Comparison of ENCODE assay signal across 25 mouse cellular contexts in genomic region chr11:69704613-69705010, GRCm38 (mm10). TPM values are rescaled to one million over a fixed set of nuclear protein-coding genes. Genes with fewer than 3 reads are reported as not detected.
DNase-seq lines count a peak whose midpoint lies in the region; ATAC-seq and TF ChIP-seq lines count a peak whose summit lies in the region.
"Had no signal": no experiment of that assay in that cellular context is flagged by ENCODE, and none has a peak within 500 bp of the region (broad histone marks: within the 10 kb centered on the region; RNA-seq: fewer than 3 reads in every experiment).

No protein-coding gene starts in this region.

- peak; percentile 19 for TF ChIP-seq POLR2A in ES-Bruce4 (IDR thresholded peaks at IDR 0.05; ENCODE audit: insufficient read depth, low read length)

- TF ChIP-seq CTCF in liver, postnatal 0 days (IDR thresholded peaks at IDR 0.05; ENCODE audit: low read depth): no peak
- no peak for TF ChIP-seq CTCF in ES-Bruce4 (IDR thresholded peaks at IDR 0.05; ENCODE audit: low read depth, low read length)

- H3K9ac ChIP-seq in liver, embryonic 12.5 days: no peak overlapping the region
- H3K9ac ChIP-seq in liver, postnatal 0 days (replicated peaks): no peak overlapping the region
- H3K9ac ChIP-seq in ES-Bruce4 (ENCODE audit: low read depth, poor library complexity, severe bottlenecking): peak overlapping the region; percentile 55
- peak overlapping the region; percentile 52; the same call in 1 of the 2 replicates for H3K9ac ChIP-seq in ES-E14 (ENCODE audit: insufficient read depth, low read depth, low read length, poor library complexity, severe bottlenecking)
- H3K9ac ChIP-seq: embryonic facial prominence, embryonic 13.5 days; embryonic facial prominence, embryonic 15.5 days; forebrain, embryonic 12.5 days had no signal

- H3K9me3 ChIP-seq in liver, embryonic 12.5 days (replicated peaks): no peaks in the 10 kb centered on the region
- no peaks in the 10 kb centered on the region for H3K9me3 ChIP-seq in liver, postnatal 0 days (ENCODE audit: low read length)
- H3K9me3 ChIP-seq in ES-Bruce4 (replicated peaks; ENCODE audit: control insufficient read depth, insufficient read depth, low read length, poor library complexity, severe bottlenecking) (no peaks in the 10 kb centered on the region), ES-E14 (ENCODE audit: control insufficient read depth, insufficient read depth, low read depth, low read length) (no peaks in the 10 kb centered on the region)
- H3K9me3 ChIP-seq: embryonic facial prominence, embryonic 13.5 days; embryonic facial prominence, embryonic 15.5 days; forebrain, embryonic 10.5 days; forebrain, embryonic 12.5 days had no signal

- 0 out of 2 replicates have a peak overlapping the region, but pooled peaks have one; percentile 3 for H3K27ac ChIP-seq in liver, embryonic 12.5 days
- no peak overlapping the region for H3K27ac ChIP-seq in liver, postnatal 0 days (ENCODE audit: low read depth)
- H3K27ac ChIP-seq in ES-Bruce4 (ENCODE audit: insufficient read depth, low read length) (peak overlapping the region; percentile 98), ES-E14 (ENCODE audit: insufficient read depth, low read depth, low read length, poor library complexity, severe bottlenecking) (peak overlapping the region; percentile 89)
- H3K27ac ChIP-seq: embryonic facial prominence, embryonic 13.5 days; embryonic facial prominence, embryonic 15.5 days; forebrain, embryonic 10.5 days; forebrain, embryonic 12.5 days had no signal

- no peak overlapping the region for H3K4me2 ChIP-seq in liver, embryonic 12.5 days
- H3K4me2 ChIP-seq in liver, postnatal 0 days (ENCODE audit: low read depth, low read length): no peak overlapping the region
- H3K4me2 ChIP-seq: embryonic facial prominence, embryonic 13.5 days; embryonic facial prominence, embryonic 15.5 days; forebrain, embryonic 12.5 days had no signal

- H3K36me3 ChIP-seq in liver, embryonic 12.5 days: no peaks in the 10 kb centered on the region
- no peaks in the 10 kb centered on the region for H3K36me3 ChIP-seq in liver, postnatal 0 days (replicated peaks; ENCODE audit: insufficient read depth, low read length)
- H3K36me3 ChIP-seq in ES-Bruce4 (ENCODE audit: control insufficient read depth, insufficient read depth, low read length, poor library complexity, severe bottlenecking): no peaks in the 10 kb centered on the region
- H3K36me3 ChIP-seq in ES-E14 (ENCODE audit: control insufficient read depth, insufficient read depth, low read length, poor library complexity, severe bottlenecking): no peaks in the 10 kb centered on the region
- H3K36me3 ChIP-seq: embryonic facial prominence, embryonic 13.5 days; embryonic facial prominence, embryonic 15.5 days; forebrain, embryonic 10.5 days; forebrain, embryonic 12.5 days had no signal

- no peak for DNase-seq in liver, postnatal 0 days
- no peak for DNase-seq in ES-E14 (ENCODE audit: low read depth, low spot score)
- DNase-seq in ZHBTc4 (ENCODE audit: low read depth, low spot score): peak; percentile 78
- no peak for DNase-seq in spleen, postnatal 36 days (ENCODE audit: low spot score in 2 of 2)
- no peak for DNase-seq in urinary bladder, adult 18-20 months (ENCODE audit: low spot score in 2 of 2)
- no peak for DNase-seq in gastrocnemius, postnatal 25 days
- DNase-seq: adrenal gland, adult 8-10 months; adrenal gland, postnatal 14 days; cerebellum, adult 11 months; cerebellum, adult 18-20 months; cerebellum, adult 8-10 months; cerebellum, adult 9-11 months; cerebellum, postnatal 36 days; embryo, embryonic 11 days had no signal

- 28% methylated on average over 2 of the region's 2 CpGs for whole genome bisulfite sequencing in liver, embryonic 12.5 days (ENCODE audit: insufficient replicate concordance)
- WGBS in liver, postnatal 0 days (ENCODE audit: insufficient replicate concordance): 29% methylated on average over 2 of the region's 2 CpGs

- H3K27me3 ChIP-seq in liver, embryonic 12.5 days (replicated peaks): no peaks in the 10 kb centered on the region
- H3K27me3 ChIP-seq in liver, postnatal 0 days (ENCODE audit: insufficient read depth, low read length): no peaks in the 10 kb centered on the region
- no peaks in the 10 kb centered on the region for H3K27me3 ChIP-seq in ES-Bruce4 (ENCODE audit: control insufficient read depth, insufficient read depth, low read length, poor library complexity, severe bottlenecking)
- H3K27me3 ChIP-seq: embryonic facial prominence, embryonic 13.5 days; embryonic facial prominence, embryonic 15.5 days; forebrain, embryonic 12.5 days had no signal

- ATAC-seq in liver, embryonic 12.5 days: no peak
- no peak for ATAC-seq in liver, postnatal 0 days
- ATAC-seq: forebrain, embryonic 14.5 days; forebrain, embryonic 16.5 days had no signal

- in situ Hi-C loops in ES-E14 (cut with MboI; ENCODE audit: low sequenced_read_pairs in 2 of 2, unreplicated experiment in 2 of 2): no loop called here

- H3K4me1 ChIP-seq in liver, embryonic 12.5 days: peaks cover 24% of the 10 kb centered on the region
- peaks cover 6% of the 10 kb centered on the region; the same call in 1 of the 2 replicates for H3K4me1 ChIP-seq in liver, postnatal 0 days (ENCODE audit: insufficient read depth)
- H3K4me1 ChIP-seq in ES-Bruce4 (ENCODE audit: control insufficient read depth, insufficient read depth, low read length): peaks cover 17% of the 10 kb centered on the region
- H3K4me1 ChIP-seq in ES-E14 (ENCODE audit: control insufficient read depth in 2 of 2, insufficient read depth in 2 of 2, low read length in 2 of 2, poor library complexity in 1 of 2): peaks cover 26 to 37% of the 10 kb centered on the region in 2 experiments
- H3K4me1 ChIP-seq: forebrain, embryonic 12.5 days had no signal

- no peak overlapping the region for H3K4me3 ChIP-seq in liver, embryonic 12.5 days
- H3K4me3 ChIP-seq in liver, postnatal 0 days (ENCODE audit: low read depth, low read length): no peak overlapping the region
- H3K4me3 ChIP-seq in ES-Bruce4 (ENCODE audit: low read depth, low read length) (peak overlapping the region; percentile 59), ES-E14 (ENCODE audit: insufficient read depth in 1 of 2, low read depth in 1 of 2, low read length in 2 of 2, poor library complexity in 1 of 2, severe bottlenecking in 1 of 2) (peak overlapping the region; percentile 4 to 23; a peak in 1 of 4 replicates)
- H3K4me3 ChIP-seq: embryonic facial prominence, embryonic 13.5 days; embryonic facial prominence, embryonic 15.5 days; erythroblast, embryonic 14.5 days; forebrain, embryonic 10.5 days; forebrain, embryonic 12.5 days had no signal

- no peak for TF ChIP-seq EP300 in liver, postnatal 0 days (IDR thresholded peaks at IDR 0.05; ENCODE audit: low read depth)
- TF ChIP-seq EP300 in ES-Bruce4 (IDR thresholded peaks at IDR 0.05; ENCODE audit: insufficient read depth, low read depth, low read length): no peak

TF ChIP-seq in ES-E14, 5 proteins besides CTCF, POLR2A, EP300 and RAD21:
- TF ChIP-seq HCFC1 (IDR thresholded peaks at IDR 0.05; ENCODE audit: borderline replicate concordance, insufficient read depth, low read length) (no peak), ZC3H11A (IDR thresholded peaks at IDR 0.05; ENCODE audit: borderline replicate concordance, low read depth, low read length) (no peak), CHD2 (IDR thresholded peaks at IDR 0.05; ENCODE audit: low read depth, low read length) (no peak), MAFK (IDR thresholded peaks at IDR 0.05; ENCODE audit: insufficient read depth, low read depth, low read length) (no peak), ZNF384 (IDR thresholded peaks at IDR 0.05; ENCODE audit: low read depth, low read length) (no peak)

RNA-seq across cellular contexts. Expression of gene Tnfsfm13, which starts 8.7 kb away (rescaled TPM):
- polyA plus RNA-seq in liver, embryonic 12.5 days (2016; fragmentation: Nextera tagmentation; extraction: Ambion mirVana): 0.72 and 0.98 TPM in 2 replicates
- polyA plus RNA-seq in liver, postnatal 0 days (2015; fragmentation: Nextera tagmentation; extraction: Ambion mirVana): 1.1 and 1.4 TPM in 2 replicates
- 1.9 and 3.6 TPM in 2 replicates for polyA plus RNA-seq in ES-Bruce4 (2011; ENCODE audit: insufficient read depth, insufficient read length, low read depth, missing spikeins)
- total RNA-seq in ES-E14 (2012; rRNA removed): 13.7 and 19.9 TPM in 2 replicates
- 1 to 10 TPM in 1 of 2 experiments, under 1 TPM in 1; 0.87 to 2.1 TPM for total RNA-seq in gastrocnemius, postnatal 25 days (2021)
- total RNA-seq: MEL had no signal
- polyA plus RNA-seq: erythroblast, embryonic 14.5 days had no signal

RNA-seq across cellular contexts. Expression of gene Tnfsf12, which starts 9.0 kb away (rescaled TPM):
- polyA plus RNA-seq in liver, embryonic 12.5 days (2016; fragmentation: Nextera tagmentation; extraction: Ambion mirVana): 3.3 and 3.6 TPM in 2 replicates
- polyA plus RNA-seq in liver, postnatal 0 days (2015; fragmentation: Nextera tagmentation; extraction: Ambion mirVana): 2.8 and 3.6 TPM in 2 replicates
- 3.4 and 4.1 TPM in 2 replicates for polyA plus RNA-seq in ES-Bruce4 (2011; ENCODE audit: insufficient read depth, insufficient read length, low read depth, missing spikeins)
- 8.7 and 16.1 TPM in 2 replicates for total RNA-seq in ES-E14 (2012; rRNA removed)
- 10 to 100 TPM in 1 of 2 experiments, 1 to 10 TPM in 1; 8.3 to 11.6 TPM for total RNA-seq in gastrocnemius, postnatal 25 days (2021)
- total RNA-seq: common myeloid progenitor, adult 5-6 weeks; MEL had no signal

RNA-seq across cellular contexts. Expression of gene Tnfsf13, which starts 19.0 kb away (rescaled TPM):
- polyA plus RNA-seq in liver, embryonic 12.5 days (2016; fragmentation: Nextera tagmentation; extraction: Ambion mirVana): 0.14 and 0.23 TPM in 2 replicates
- 0.46 and 0.83 TPM in 2 replicates for polyA plus RNA-seq in liver, postnatal 0 days (2015; fragmentation: Nextera tagmentation; extraction: Ambion mirVana)
- 1.3 and 2.9 TPM in 2 replicates for polyA plus RNA-seq in ES-Bruce4 (2011; ENCODE audit: insufficient read depth, insufficient read length, low read depth, missing spikeins)
- total RNA-seq in ES-E14 (2012; rRNA removed): 8.6 and 11.7 TPM in 2 replicates
- total RNA-seq in gastrocnemius, postnatal 25 days (2021): 1 to 10 TPM in 1 of 2 experiments, under 1 TPM in 1; 0.67 to 1.5 TPM
- polyA plus RNA-seq: erythroblast, embryonic 14.5 days; forebrain, embryonic 10.5 days had no signal

RNA-seq across cellular contexts. Expression of gene Senp3, which starts 22.7 kb away (rescaled TPM):
- 53.8 and 56.2 TPM in 2 replicates for polyA plus RNA-seq in liver, embryonic 12.5 days (2016; fragmentation: Nextera tagmentation; extraction: Ambion mirVana)
- 14.5 and 15.2 TPM in 2 replicates for polyA plus RNA-seq in liver, postnatal 0 days (2015; fragmentation: Nextera tagmentation; extraction: Ambion mirVana)
- 198 and 221 TPM in 2 replicates for polyA plus RNA-seq in ES-Bruce4 (2011; ENCODE audit: insufficient read depth, insufficient read length, low read depth, missing spikeins)
- 265 and 282 TPM in 2 replicates for total RNA-seq in ES-E14 (2012; rRNA removed)
- 10 to 100 TPM; 19.1 to 23.5 TPM for total RNA-seq in gastrocnemius, postnatal 25 days (2021)

RNA-seq across cellular contexts. Expression of gene Eif4a1, which starts 32.4 kb away (rescaled TPM):
- polyA plus RNA-seq in liver, embryonic 12.5 days (2016; fragmentation: Nextera tagmentation; extraction: Ambion mirVana): 393 and 408 TPM in 2 replicates
- polyA plus RNA-seq in liver, postnatal 0 days (2015; fragmentation: Nextera tagmentation; extraction: Ambion mirVana): 199 and 203 TPM in 2 replicates
- polyA plus RNA-seq in ES-Bruce4 (2011; ENCODE audit: insufficient read depth, insufficient read length, low read depth, missing spikeins): 1,464 and 1,502 TPM in 2 replicates
- total RNA-seq in ES-E14 (2012; rRNA removed): 1,512 and 1,948 TPM in 2 replicates
- total RNA-seq in gastrocnemius, postnatal 25 days (2021): 100 to 1,000 TPM in 1 of 2 experiments, 10 to 100 TPM in 1; 99.8 to 102 TPM

Comparison
In these comparisons a context has a peak if more than half of its experiments do, and no peak if none do; other contexts are left out.
1. H3K4me3 ChIP-seq: peak in ES-Bruce4 (single experiment) and ES-E14 (2 of 2); none in liver, embryonic 12.5 days (single experiment) and liver, postnatal 0 days (single experiment).
2. H3K9ac ChIP-seq: peak in ES-Bruce4 (single experiment) and ES-E14 (single experiment); none in liver, embryonic 12.5 days (single experiment) and liver, postnatal 0 days (single experiment).